Mouse (Mus musculus) hindbrain, postnatal 0 days (tissue): ENCODE data around the gene Pla2g16. TPM values are rescaled to one million over a fixed set of nuclear protein-coding genes. Genes with fewer than 3 reads are reported as not detected.
A peak's percentile ranks its signal among the peaks of the same experiment; 100 is the strongest.

Source experiments
- ATAC-seq: fragments of 200-750 bp; cut with Nextera tagmentation; 2 replicates; pipeline ENCODE4 v1.8.0; 2017; ENCODE audit warnings: mild to moderate bottlenecking, moderate TSS enrichment, moderate library complexity
- DNase-seq: peaks from one replicate; pipeline ENCODE4 v3.0.0-alpha.2; 2015; ENCODE audit warnings: low spot score
- H3K27ac ChIP-seq: fragments of 300-500 bp; sonication (generic); 2 replicates; pipeline ENCODE4 v1.5.1; 2014; ENCODE audit warnings: mild to moderate bottlenecking
- H3K27me3 ChIP-seq: fragments of 300-500 bp; sonication (generic); 2 replicates; pipeline ENCODE4 v1.6.1; 2014; ENCODE audit warnings: low read length, mixed read lengths; ENCODE audit not compliant: insufficient read depth
- H3K36me3 ChIP-seq: fragments of 300-500 bp; sonication (generic); 2 replicates; pipeline ENCODE4 v1.6.1; 2014; ENCODE audit warnings: low read length, mixed read lengths; ENCODE audit not compliant: insufficient read depth
- H3K4me1 ChIP-seq: fragments of 300-500 bp; sonication (generic); 2 replicates; pipeline ENCODE4 v1.6.1; 2014; ENCODE audit warnings: antibody characterized with exemption, low read length, mixed read lengths; ENCODE audit not compliant: insufficient read depth
- H3K4me2 ChIP-seq: fragments of 300-500 bp; sonication (generic); 2 replicates; pipeline ENCODE4 v1.6.1; 2014; ENCODE audit warnings: low read depth, mild to moderate bottlenecking, low read length, moderate library complexity, mixed read lengths
- H3K4me3 ChIP-seq: fragments of 300-500 bp; sonication (generic); 2 replicates; pipeline ENCODE4 v1.5.1; 2014; ENCODE audit warnings: low read length
- H3K9ac ChIP-seq: fragments of 300-500 bp; sonication (generic); replicated peaks from 2 replicates; pipeline ENCODE4 v1.6.1; 2014; ENCODE audit warnings: mild to moderate bottlenecking, low read length, moderate library complexity, mixed read lengths
- H3K9me3 ChIP-seq: fragments of 300-500 bp; sonication (generic); 2 replicates; pipeline ENCODE4 v1.6.1; 2016; ENCODE audit warnings: low read length, mixed read lengths
- CTCF ChIP-seq: IDR thresholded peaks from 2 replicates; pipeline ENCODE4 v1.5.1; 2016; ENCODE audit warnings: antibody characterized with exemption, control low read depth, low read depth
- WGBS: fragments of 180-500 bp; shearing (Covaris S2); extraction: QIAGEN DNeasy Blood & Tissue Kit; methylation state at CpG from one replicate; pipeline ENCODE4 v1.1.7; 2014; 5-methylcytosine and 5-hydroxymethylcytosine counted together
- polyA plus RNA-seq: library from polyadenylated mRNA; unstranded; fragments of >200 nt; fragmentation: Nextera tagmentation; extraction: Ambion mirVana; gene quantifications from 2 replicates; pipeline ENCODE4 v1.2.1, GENCODE M21; 2015
- total RNA-seq: library from RNA; depleted of rRNA; stranded (reverse); fragments of >200 nt; gene quantifications from 2 replicates; pipeline ENCODE4 v1.2.3, GENCODE M21; 2014; rRNA removed

Pla2g16 gene
- total RNA-seq (5.6 and 9.1 TPM in 2 replicates), polyA plus RNA-seq (12.3 and 12.7 TPM in 2 replicates)

DNA sequence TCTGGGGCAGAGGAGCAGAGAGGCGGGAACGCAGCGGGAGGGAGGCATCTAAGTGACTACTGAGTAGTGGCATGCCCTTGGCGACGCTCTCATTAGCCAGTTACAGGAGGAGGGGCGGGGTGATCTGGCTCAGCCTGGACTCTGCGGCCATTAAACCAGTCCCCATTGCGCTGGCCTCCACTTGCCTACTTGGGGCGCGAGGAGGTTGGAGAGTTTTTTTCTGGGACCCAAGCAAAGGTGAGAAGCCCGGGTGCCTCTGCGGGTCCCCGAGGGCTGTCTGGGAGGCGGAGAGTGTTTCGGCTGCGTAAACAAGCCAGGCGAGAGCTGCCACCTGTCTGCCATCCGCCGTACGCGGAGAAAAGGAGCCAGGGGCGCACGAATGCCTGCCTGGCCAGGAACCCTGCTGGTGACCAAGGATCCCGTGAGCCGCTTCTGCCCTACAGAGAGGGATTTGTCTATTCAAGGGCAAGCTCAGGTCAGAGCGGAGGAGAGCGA lies at the start of gene Pla2g16:
Gene Pla2g16 (plus strand): TSS at position 132 of the 495 bp plus-strand sequence.
- peak within 1 kb of the TSS; percentile 44; the same call in 1 of the 2 replicates for H3K9ac ChIP-seq
- under 1% methylated on average over 27 of the region's 27 CpGs for WGBS
- DNase-seq (peak; percentile 72), ATAC-seq (peak; percentile 91)
- H3K9me3 ChIP-seq: no peaks in the 10 kb centered on the region
- H3K4me3 ChIP-seq: peak within 1 kb of the TSS; percentile 42
- H3K27me3 ChIP-seq: no peaks in the 10 kb centered on the region
- H3K4me1 ChIP-seq: no peaks in the 10 kb centered on the region; the same call in 1 of the 2 replicates
- H3K27ac ChIP-seq: no peak within 1 kb of the TSS
- no peaks in the 10 kb centered on the region for H3K36me3 ChIP-seq
- peak; percentile 34 for TF ChIP-seq CTCF
- peak within 1 kb of the TSS; percentile 76 for H3K4me2 ChIP-seq

GRCm38 (mm10) chr19:7508026-7508425 lies 49.2 kb upstream of the Pla2g16 start:
- ATAC-seq (no peak), DNase-seq (no peak)
- Histone ChIP-seq H3K9ac (no peak overlapping the region), H3K27ac (no peak overlapping the region), H3K4me2 (no peak overlapping the region), H3K9me3 (no peaks in the 10 kb centered on the region), H3K27me3 (no peaks in the 10 kb centered on the region), H3K4me3 (no peak overlapping the region), H3K36me3 (peaks cover 13% of the 10 kb centered on the region; the same call in 1 of the 2 replicates), H3K4me1 (no peaks in the 10 kb centered on the region)
- no peak for TF ChIP-seq CTCF
- 67% methylated on average over 4 of the region's 4 CpGs for WGBS

DNA sequence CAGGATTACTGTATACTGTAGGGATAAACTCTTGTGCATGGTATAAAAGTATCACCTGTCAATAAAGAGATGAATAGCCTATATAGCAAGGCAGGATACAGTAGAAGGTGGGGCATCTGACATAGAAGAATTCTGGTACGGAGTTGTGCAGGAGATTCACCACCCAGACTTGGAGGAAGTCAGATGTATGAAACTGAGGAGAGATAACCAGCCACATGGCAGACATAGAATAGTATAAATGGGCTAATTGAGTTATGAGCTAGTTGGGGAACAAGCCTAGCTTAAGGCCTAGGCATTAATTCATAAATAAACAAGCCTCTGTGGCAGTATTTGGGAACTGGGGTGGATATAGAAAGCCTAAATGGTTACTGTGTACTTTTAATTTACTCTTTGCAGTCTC lies 40.8 kb upstream of the Pla2g16 start:
- DNase-seq: no peak
- TF ChIP-seq CTCF: no peak
- Histone ChIP-seq H3K36me3 (no peaks in the 10 kb centered on the region; the same call in 1 of the 2 replicates), H3K9ac (no peak overlapping the region), H3K27ac (no peak overlapping the region), H3K4me1 (no peaks in the 10 kb centered on the region), H3K9me3 (no peaks in the 10 kb centered on the region), H3K4me2 (no peak overlapping the region), H3K4me3 (no peak overlapping the region), H3K27me3 (no peaks in the 10 kb centered on the region)
- ATAC-seq: no peak
- 90% methylated on average over 1 of the region's 1 CpGs for WGBS

GRCm38 (mm10) chr19:7521619-7522018 lies 35.6 kb upstream of the Pla2g16 start:
- Histone ChIP-seq H3K4me3 (no peak overlapping the region), H3K27me3 (no peaks in the 10 kb centered on the region)
- no peak for ATAC-seq

DNA sequence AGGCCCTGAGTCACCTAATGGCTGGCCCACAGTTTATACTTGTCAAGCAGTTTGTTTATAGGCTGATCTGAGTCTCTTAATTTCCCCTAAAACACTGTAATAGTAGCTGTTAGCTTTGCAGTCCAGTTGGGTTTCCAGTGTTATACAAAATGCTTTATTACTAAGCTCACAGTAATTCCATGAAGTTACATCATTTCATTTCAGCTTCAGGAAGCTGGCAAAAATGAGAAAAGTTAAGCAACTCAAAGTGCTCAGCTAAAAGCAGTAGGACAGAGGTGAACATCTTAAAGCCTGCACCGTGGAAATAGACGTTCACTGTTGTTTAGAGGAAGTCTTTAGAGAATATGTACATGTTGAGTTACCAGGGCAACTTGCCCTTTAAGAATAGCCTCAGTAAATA lies 34.4 kb upstream of the Pla2g16 start:
- no peak for ATAC-seq
- no peak for DNase-seq

More at GRCm38 (mm10) chr19:7521619-7522018, 35.6 kb upstream of the Pla2g16 start:
- peaks cover 20% of the 10 kb centered on the region; the same call in 1 of the 2 replicates for H3K36me3 ChIP-seq
- no peak for DNase-seq
- WGBS: 96% methylated on average over 3 of the region's 3 CpGs
- H3K9ac ChIP-seq: no peak overlapping the region
- no peak for TF ChIP-seq CTCF
- no peaks in the 10 kb centered on the region for H3K9me3 ChIP-seq
- no peak overlapping the region for H3K27ac ChIP-seq
- H3K4me2 ChIP-seq: no peak overlapping the region
- H3K4me1 ChIP-seq: no peaks in the 10 kb centered on the region

DNA sequence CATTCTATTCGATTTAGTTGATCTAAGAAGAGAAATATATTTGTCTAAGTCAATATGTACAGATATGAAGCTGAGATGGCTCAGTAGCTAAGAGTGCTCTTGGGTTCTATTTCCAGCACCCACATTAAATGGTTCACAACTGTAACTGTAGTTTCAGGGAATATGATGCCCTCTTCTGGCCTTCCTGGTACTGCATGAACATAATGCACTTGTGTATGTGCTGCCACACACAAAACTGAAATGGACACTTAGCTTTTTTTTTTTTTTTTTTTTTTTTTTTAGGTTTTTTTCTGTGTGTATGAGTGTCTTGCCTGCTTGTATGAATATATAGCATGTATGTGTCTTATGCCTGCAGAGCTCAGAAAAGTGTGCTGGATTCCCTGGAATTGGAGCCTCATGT lies 34.0 kb upstream of the Pla2g16 start:
- peak; percentile 30; the same call in 1 of the 2 replicates for TF ChIP-seq CTCF
- Histone ChIP-seq H3K36me3 (peaks cover 20% of the 10 kb centered on the region; the same call in 1 of the 2 replicates), H3K4me3 (no peak overlapping the region), H3K27ac (no peak overlapping the region), H3K9ac (no peak overlapping the region), H3K4me2 (no peak overlapping the region), H3K27me3 (no peaks in the 10 kb centered on the region), H3K9me3 (no peaks in the 10 kb centered on the region), H3K4me1 (no peaks in the 10 kb centered on the region)
- DNase-seq: no peak
- no peak for ATAC-seq
- WGBS: 98% methylated on average over 1 of the region's 1 CpGs

More for the DNA sequence above, 34.4 kb upstream of the Pla2g16 start:
- H3K27me3 ChIP-seq: no peaks in the 10 kb centered on the region
- no peak overlapping the region for H3K27ac ChIP-seq
- no peak overlapping the region for H3K4me3 ChIP-seq
- no peaks in the 10 kb centered on the region for H3K4me1 ChIP-seq
- 92% methylated on average over 2 of the region's 2 CpGs for WGBS
- H3K4me2 ChIP-seq: no peak overlapping the region
- H3K36me3 ChIP-seq: peaks cover 20% of the 10 kb centered on the region; the same call in 1 of the 2 replicates
- H3K9me3 ChIP-seq: no peaks in the 10 kb centered on the region
- no peak overlapping the region for H3K9ac ChIP-seq
- TF ChIP-seq CTCF: no peak

GRCm38 (mm10) chr19:7523781-7524180 lies 33.5 kb upstream of the Pla2g16 start:
- no peak for TF ChIP-seq CTCF
- no peak overlapping the region for H3K4me3 ChIP-seq
- H3K9ac ChIP-seq: no peak overlapping the region
- H3K36me3 ChIP-seq: peaks cover 20% of the 10 kb centered on the region; the same call in 1 of the 2 replicates
- H3K9me3 ChIP-seq: no peaks in the 10 kb centered on the region
- no peaks in the 10 kb centered on the region for H3K27me3 ChIP-seq
- H3K27ac ChIP-seq: no peak overlapping the region
- ATAC-seq (no peak), DNase-seq (no peak)
- no peak overlapping the region for H3K4me2 ChIP-seq
- no peaks in the 10 kb centered on the region for H3K4me1 ChIP-seq
